Mouse (Mus musculus) olfactory bulb, adult 2 months (tissue): ENCODE results near the gene Oprm1.

Experiments used
- CTCF ChIP-seq: fragments of 200-500 bp; IDR thresholded peaks from 2 replicates; pipeline ENCODE4 v1.5.1; 2012; ENCODE audit warnings: low read depth, mild to moderate bottlenecking, low read length, moderate library complexity; ENCODE audit not compliant: insufficient read depth
- POLR2A ChIP-seq: fragments of 200-500 bp; IDR thresholded peaks from 2 replicates; pipeline ENCODE4 v1.6.1; 2012; ENCODE audit warnings: mild to moderate bottlenecking, low read depth, low read length, moderate library complexity; ENCODE audit not compliant: insufficient read depth

- no peak for TF ChIP-seq CTCF
- TF ChIP-seq POLR2A: no peak
These were observed 230.2 kb downstream of the Oprm1 start for GRCm38 (mm10) chr10:6988555-6988954.
